Mouse (Mus musculus) lung, postnatal 36 days (tissue): Measurements from ENCODE around the gene Slc35a3.

Experiments used
- DNase-seq: peaks from one replicate; pipeline ENCODE4 v3.0.0; 2022; ENCODE audit warnings: mixed read lengths

Slc35a3 gene

DNA sequence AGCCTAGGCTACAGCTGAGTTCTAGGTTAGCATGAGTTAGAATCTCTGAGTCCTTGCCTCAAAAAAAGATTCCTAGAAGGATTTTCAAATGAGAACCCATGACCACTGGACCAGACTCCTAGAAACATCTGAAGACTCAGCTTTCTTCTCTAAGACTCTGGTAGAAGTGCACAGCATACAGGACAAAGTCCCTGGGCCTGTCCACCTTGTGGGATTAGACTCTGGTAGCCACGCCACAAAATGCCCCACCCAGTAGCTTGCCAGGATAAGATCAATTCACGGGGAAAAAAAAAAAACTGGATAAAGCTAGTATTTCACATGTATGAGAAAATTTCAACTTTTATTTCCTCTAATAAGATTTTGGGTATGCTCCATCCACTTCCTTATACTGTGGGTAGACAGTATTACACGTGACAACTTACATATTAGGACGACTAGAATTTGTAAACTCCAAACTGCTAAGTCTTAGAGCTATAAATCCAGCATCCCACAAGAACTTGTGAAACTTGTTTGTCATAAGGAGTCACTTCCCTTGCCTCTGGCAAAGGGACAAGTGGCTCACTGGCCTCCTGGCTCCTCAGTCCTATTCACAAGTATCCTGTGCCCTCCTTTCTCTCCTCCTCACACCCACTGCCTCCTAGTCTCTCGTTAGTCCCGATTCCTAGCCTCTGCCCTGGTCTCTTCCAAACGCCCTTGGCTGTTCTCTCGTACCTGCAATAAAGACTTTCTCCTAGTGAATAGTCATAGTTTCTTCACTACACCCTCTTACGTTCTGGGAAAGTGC, 74.7 kb downstream of the Slc35a3 start:
- DNase-seq: no peak

DNA sequence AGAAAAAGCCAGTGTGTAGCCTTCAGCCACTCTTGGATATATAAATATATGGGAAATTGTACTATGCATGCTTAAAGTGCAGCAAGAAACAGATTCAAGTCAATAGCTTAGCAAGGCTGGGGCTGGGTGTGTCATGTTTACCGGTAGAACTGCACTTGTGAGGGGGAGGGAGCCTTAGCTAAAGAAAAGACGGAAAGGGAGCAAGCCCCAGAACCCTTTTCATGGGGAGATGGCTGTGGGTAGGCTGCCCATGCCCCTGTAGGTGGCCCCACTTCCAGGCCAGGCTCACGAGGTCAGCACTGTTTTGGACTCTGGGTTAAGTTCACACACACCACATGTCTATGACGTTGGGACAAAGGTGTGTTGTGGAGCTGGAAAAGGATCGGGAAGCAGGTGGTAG, 76.8 kb downstream of the Slc35a3 start:
- no peak for DNase-seq

DNA sequence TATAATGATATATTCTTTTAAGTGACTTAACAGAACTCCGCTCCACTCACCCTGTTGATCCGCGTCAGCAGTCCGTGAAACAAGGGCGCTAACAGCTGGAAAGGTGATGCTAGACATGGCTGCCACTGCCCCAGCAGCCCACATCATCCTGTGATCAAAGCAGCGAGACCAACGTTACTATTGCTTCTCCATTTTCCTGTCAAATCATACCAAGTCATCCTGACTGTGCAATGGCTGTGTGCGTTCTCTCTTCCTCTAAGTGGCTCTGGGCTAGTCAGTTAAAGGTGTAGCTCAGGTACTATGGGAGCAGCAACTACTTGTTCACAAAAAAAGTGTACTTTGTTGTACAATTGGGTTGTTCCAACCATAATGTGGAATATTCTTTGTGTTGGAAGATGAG, 77.8 kb downstream of the Slc35a3 start:
- no peak for DNase-seq

DNA sequence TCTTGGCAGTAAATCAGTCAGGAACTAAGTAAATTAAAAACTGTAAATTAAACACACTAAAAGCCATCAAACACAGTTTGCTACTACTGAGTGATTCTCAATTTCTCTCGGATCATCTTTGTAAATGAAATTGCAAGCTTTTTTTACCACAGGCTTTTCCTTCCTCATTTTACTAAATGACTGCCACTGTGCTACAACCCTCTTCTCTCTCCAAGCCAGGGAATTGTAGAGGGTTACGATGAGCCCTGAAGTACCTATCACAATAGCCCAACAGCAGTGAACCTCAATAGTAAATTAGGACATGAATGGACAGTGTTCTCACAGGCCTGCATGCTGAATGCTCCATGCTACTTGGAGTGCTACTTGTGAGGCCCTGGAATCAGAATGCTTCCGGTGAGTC, 78.5 kb downstream of the Slc35a3 start:
- DNase-seq: no peak

DNA sequence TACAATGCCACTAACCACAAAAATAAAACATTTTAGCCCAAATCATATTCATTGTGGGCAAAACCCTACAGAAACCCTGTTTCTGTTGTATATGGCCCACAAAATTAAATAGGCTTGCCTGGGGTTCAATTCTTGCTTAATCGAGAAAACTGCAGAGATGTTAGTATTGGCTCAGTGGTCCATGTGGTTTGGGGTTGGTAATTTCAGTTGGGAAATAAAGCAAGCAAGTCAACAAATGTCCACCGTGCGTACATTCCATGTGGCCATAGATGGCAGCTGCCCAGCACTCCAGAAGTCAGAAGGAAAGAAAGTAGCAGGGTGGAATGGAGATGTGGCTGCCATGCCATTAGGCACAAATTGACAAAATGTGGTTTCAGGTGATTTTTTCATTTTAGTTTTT, 79.7 kb downstream of the Slc35a3 start:
- no peak for DNase-seq

DNA sequence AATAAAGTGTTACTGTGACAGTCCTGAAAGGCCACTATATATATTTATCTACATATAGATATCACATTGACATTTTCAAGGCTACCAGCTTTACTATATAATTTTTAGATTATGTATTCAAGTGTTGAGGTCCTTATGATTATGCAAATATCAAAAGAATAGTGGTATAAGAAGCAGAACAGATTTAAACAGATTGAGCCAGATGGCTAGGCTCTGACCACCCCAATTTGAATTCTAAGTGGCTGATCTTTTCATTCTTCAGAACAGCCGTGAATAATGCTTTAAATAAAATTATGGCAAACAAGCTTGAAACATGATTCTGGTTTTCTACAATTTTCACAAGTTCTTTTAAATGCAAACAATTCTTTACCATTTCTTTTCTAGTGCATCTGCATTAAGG, 81.2 kb downstream of the Slc35a3 start:
- no peak for DNase-seq

DNA sequence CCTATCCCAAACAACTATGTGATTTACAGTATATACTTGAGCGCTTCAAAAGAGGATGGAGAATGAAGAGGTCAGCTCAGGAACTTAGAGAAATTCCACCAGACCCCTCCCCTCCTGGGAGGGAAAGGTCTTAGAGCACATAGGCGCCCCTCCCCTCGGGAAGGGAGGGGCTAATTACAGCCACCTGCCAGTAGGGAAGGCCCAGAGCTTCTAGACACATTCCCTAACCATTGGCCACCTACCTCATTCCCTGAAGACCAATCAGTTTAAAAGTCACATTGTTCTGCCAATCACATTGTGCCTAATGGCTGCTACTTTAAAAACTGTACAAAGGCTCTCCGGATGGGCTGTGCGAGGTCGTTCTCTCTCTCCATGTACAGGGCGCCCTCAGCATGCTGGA, 90.0 kb downstream of the Slc35a3 start:
- no peak for DNase-seq

DNA sequence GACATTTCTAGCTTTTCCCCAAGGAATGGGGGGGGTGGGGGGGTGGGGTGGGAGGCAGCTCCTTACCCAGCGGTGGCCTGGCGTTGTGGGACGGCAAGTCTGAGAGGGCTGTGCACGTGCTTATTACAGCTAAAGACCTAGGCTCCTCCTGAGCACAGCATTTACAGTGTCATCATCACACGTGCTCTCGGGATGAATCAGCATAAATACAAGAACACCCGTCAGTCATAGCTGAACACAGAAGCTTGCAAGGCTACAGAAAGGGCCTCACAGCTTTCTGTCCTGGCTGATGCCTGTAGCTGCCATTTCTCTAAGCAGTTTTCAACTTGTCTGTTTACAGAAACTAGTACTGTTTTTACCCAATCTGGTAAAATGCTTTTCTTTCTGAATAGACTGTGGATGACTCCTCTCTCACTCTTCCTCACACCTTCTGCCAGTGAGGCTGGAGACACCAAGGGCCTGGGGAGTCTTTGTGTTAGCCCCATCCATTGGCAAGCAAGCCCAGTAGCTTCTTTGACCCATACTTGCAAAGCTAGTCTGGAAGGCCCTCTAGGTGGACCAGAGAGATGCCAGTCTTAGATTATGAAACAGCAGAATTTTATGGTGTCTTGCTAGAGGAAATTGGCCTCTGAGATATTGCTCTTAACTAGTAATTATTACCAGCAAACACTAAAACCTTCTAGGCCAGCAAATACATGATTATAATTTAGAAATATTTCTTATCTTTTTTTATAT, 91.8 kb downstream of the Slc35a3 start:
- DNase-seq: no peak
